ENCODE assay signal across 8 mouse cellular contexts in the genomic region with DNA sequence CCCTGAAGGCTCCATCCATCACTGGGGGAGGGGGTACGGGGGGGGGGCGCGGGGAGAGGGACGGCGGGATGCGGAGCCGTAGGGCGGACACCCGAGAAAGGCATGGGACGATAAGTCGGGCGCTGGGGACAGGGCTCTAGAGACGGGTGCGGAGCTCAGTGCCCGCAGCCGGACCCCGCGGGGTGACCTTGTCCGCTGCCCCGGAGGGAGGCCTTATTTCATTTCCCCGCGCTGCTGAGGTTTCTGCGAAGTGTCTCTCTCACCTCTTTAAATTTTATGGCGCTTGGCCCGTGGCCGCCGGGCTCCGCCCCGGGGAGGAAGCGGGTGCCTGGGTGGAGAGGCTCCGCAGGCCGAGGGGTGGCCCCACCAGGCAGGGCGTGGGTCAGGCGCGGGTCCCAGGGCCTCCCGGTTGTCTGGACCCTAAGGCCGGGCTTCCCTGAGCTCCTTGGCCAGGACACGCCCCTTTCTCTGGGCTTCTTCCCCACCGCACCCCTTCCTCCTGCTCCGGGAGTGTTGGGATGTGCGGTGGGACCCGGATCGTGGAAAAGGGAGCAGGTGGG.
DNase-seq lines count a peak whose midpoint lies in the region; ATAC-seq and TF ChIP-seq lines count a peak whose summit lies in the region.

No protein-coding gene starts in this region.

- TF ChIP-seq CTCF in kidney, postnatal 0 days (IDR thresholded peaks at IDR 0.05; ENCODE audit: low read depth), result no peak

- H3K36me3 ChIP-seq in forebrain, embryonic 14.5 days (ENCODE audit: control insufficient read depth, insufficient read depth, low read length), result no peaks in the 10 kb centered on the region
- no peaks in the 10 kb centered on the region for H3K36me3 ChIP-seq in kidney, postnatal 0 days (ENCODE audit: insufficient read depth, low read length)
- no peaks in the 10 kb centered on the region for H3K36me3 ChIP-seq in midbrain, embryonic 16.5 days (ENCODE audit: control insufficient read depth, insufficient read depth, low read length)

- peak overlapping the region; percentile 70 for H3K9ac ChIP-seq in forebrain, embryonic 14.5 days (ENCODE audit: low read length)
- H3K9ac ChIP-seq in kidney, postnatal 0 days (ENCODE audit: low read depth, low read length), result peak overlapping the region; percentile 40; the same call in 1 of the 2 replicates
- H3K9ac ChIP-seq in midbrain, embryonic 16.5 days (ENCODE audit: low read depth, low read length), result peak overlapping the region; percentile 82

- peak overlapping the region; percentile 41 for H3K4me3 ChIP-seq in forebrain, embryonic 14.5 days (ENCODE audit: low read depth, low read length)
- peak overlapping the region; percentile 45 for H3K4me3 ChIP-seq in kidney, postnatal 0 days (replicated peaks; ENCODE audit: low read depth, low read length)
- peak overlapping the region; percentile 49 for H3K4me3 ChIP-seq in midbrain, embryonic 16.5 days (ENCODE audit: low read depth, low read length)

- H3K27me3 ChIP-seq in forebrain, embryonic 14.5 days (replicated peaks; ENCODE audit: control insufficient read depth, insufficient read depth, low read length), result peaks cover 36% of the 10 kb centered on the region
- H3K27me3 ChIP-seq in kidney, postnatal 0 days (ENCODE audit: insufficient read depth, low read length), result peaks cover 32% of the 10 kb centered on the region
- peaks cover 6% of the 10 kb centered on the region for H3K27me3 ChIP-seq in midbrain, embryonic 16.5 days (ENCODE audit: control insufficient read depth, insufficient read depth, low read depth, low read length)

- under 1% methylated on average over 39 of the region's 43 CpGs for WGBS in forebrain, embryonic 14.5 days
- WGBS in kidney, postnatal 0 days, result under 1% methylated on average over 34 of the region's 43 CpGs
- under 1% methylated on average over 34 of the region's 43 CpGs for WGBS in midbrain, embryonic 16.5 days

- H3K4me1 ChIP-seq in forebrain, embryonic 14.5 days (ENCODE audit: control insufficient read depth, insufficient read depth, low read length), result peaks cover 27% of the 10 kb centered on the region
- H3K4me1 ChIP-seq in kidney, postnatal 0 days (replicated peaks; ENCODE audit: insufficient read depth, low read length), result peaks cover 9% of the 10 kb centered on the region; the same call in 1 of the 2 replicates
- peaks cover 37% of the 10 kb centered on the region for H3K4me1 ChIP-seq in midbrain, embryonic 16.5 days (ENCODE audit: control insufficient read depth, insufficient read depth, low read length)

- peak overlapping the region; percentile 83 for H3K27ac ChIP-seq in forebrain, embryonic 14.5 days (ENCODE audit: low read depth, low read length)
- H3K27ac ChIP-seq in kidney, postnatal 0 days, result no peak overlapping the region
- H3K27ac ChIP-seq in midbrain, embryonic 16.5 days (ENCODE audit: low read length), result peak overlapping the region; percentile 95

- no peaks in the 10 kb centered on the region for H3K9me3 ChIP-seq in forebrain, embryonic 14.5 days (replicated peaks; ENCODE audit: control insufficient read depth, low read length)
- no peaks in the 10 kb centered on the region for H3K9me3 ChIP-seq in kidney, postnatal 0 days (replicated peaks; ENCODE audit: low read length)
- H3K9me3 ChIP-seq in midbrain, embryonic 16.5 days (replicated peaks; ENCODE audit: control insufficient read depth, low read length, poor library complexity, severe bottlenecking), result no peaks in the 10 kb centered on the region

- 0 out of 2 replicates have a peak, but pooled peaks have one; percentile 8 for ATAC-seq in forebrain, embryonic 14.5 days
- peak; percentile 35; the same call in 1 of the 2 replicates for ATAC-seq in kidney, postnatal 0 days (replicated peaks; ENCODE audit: low FRiP score, low read depth)
- no peak for ATAC-seq in midbrain, embryonic 16.5 days

- H3K4me2 ChIP-seq in forebrain, embryonic 14.5 days (ENCODE audit: low read length), result peak overlapping the region; percentile 77
- peak overlapping the region; percentile 81 for H3K4me2 ChIP-seq in kidney, postnatal 0 days (ENCODE audit: low read length)
- H3K4me2 ChIP-seq in midbrain, embryonic 16.5 days (ENCODE audit: low read length), result peak overlapping the region; percentile 92

- peak; percentile 62 for DNase-seq in cerebellum, adult 11-12 months
- DNase-seq in cerebellum, postnatal 4 days (ENCODE audit: low spot score in 2 of 2), result no peak
- peak; percentile 11 for DNase-seq in Muller cell, postnatal 12 days (ENCODE audit: inconsistent ontology term)
- no peak for DNase-seq in forebrain, embryonic 14.5 days (ENCODE audit: low spot score)
- no peak for DNase-seq in kidney, postnatal 0 days (ENCODE audit: low spot score)
- no peak for DNase-seq in adipocyte (ENCODE audit: low spot score)
- no peak for DNase-seq in ovary, adult 18-20 months (ENCODE audit: low spot score)

Comparison
In these comparisons a context has a peak if more than half of its experiments do, and no peak if none do; other contexts are left out.
1. DNase-seq: peak in cerebellum, adult 11-12 months (single experiment) and Muller cell, postnatal 12 days (single experiment); none in cerebellum, postnatal 4 days (0 of 2), forebrain, embryonic 14.5 days (single experiment), kidney, postnatal 0 days (single experiment), adipocyte (single experiment) and ovary, adult 18-20 months (single experiment).
2. Peak in every context shown above with its lines, with median percentiles within 50 percentile points of each other: H3K4me2 ChIP-seq, H3K4me3 ChIP-seq and H3K9ac ChIP-seq.